Mouse (Mus musculus): Measurements from ENCODE around the gene Xirp1. TPM values are rescaled to one million over a fixed set of nuclear protein-coding genes. Genes with fewer than 3 reads are reported as not detected.
A peak's percentile ranks its signal among the peaks of the same experiment; 100 is the strongest.

The Xirp1 gene
- polyA plus RNA-seq, 1 experiment from 2014 or later, result 0.01 TPM

DNA sequence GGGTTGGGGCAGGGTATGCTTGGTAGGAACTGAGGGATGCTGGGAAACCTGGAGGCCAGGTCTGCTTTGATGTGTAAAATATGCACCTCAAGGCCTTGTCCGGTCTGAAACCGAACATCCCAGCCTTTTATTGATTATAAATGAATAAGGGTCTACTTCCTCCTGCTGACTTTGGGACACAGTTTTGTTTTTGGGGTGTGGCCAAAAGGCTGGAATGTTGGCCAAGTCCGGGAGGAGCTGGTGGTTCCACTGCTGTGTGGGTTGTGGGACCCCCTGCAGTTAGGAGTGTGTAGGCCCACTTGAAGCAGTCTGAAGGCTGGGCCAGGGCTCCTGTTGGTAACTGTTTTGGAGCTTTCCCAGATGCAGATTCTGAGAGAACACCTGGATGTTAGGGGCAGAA is 17.5 kb downstream of the Xirp1 start:
- no peak overlapping the region for H3K27ac ChIP-seq
- ATAC-seq (ENCODE audit: low read depth), result no peak
- peaks cover 4% of the 10 kb centered on the region for H3K27me3 ChIP-seq
- DNase-seq, result no peak
- H3K36me3 ChIP-seq, result no peaks in the 10 kb centered on the region; the same call in 1 of the 2 replicates
- no peak overlapping the region for H3K4me2 ChIP-seq
- H3K9me3 ChIP-seq (replicated peaks), result no peaks in the 10 kb centered on the region
- 73% methylated on average over 3 of the region's 3 CpGs for WGBS (ENCODE audit: insufficient replicate concordance)
- H3K9ac ChIP-seq, result no peak overlapping the region
- H3K4me1 ChIP-seq (replicated peaks), result peaks cover 30% of the 10 kb centered on the region
- H3K4me3 ChIP-seq (replicated peaks), result no peak overlapping the region

DNA sequence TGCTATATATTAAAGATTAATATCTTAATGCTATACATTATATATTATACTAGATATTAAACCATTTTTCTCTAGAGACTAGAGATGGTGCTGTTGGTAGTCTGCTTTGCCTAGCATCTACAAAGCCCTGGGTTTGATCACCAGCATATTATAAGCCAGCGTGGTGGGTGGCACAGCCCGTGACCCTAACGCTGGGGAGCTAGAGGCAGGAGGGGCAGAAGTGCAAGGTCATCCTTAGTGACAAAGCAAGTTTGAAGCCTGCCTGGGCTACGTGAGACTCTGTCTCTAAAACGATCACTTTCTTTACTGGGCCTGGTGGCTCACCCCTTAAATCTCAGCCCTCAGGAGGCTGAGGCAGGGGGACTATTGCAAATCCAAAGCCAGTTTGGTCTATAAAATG is 20.5 kb downstream of the Xirp1 start:
- H3K9me3 ChIP-seq (replicated peaks), result no peaks in the 10 kb centered on the region
- peak overlapping the region; percentile 68; the same call in 1 of the 2 replicates for H3K27ac ChIP-seq
- DNase-seq, result peak; percentile 45
- peaks cover 3% of the 10 kb centered on the region; the same call in 1 of the 2 replicates for H3K27me3 ChIP-seq
- no peaks in the 10 kb centered on the region; the same call in 1 of the 2 replicates for H3K36me3 ChIP-seq
- 42% methylated on average over 5 of the region's 5 CpGs for WGBS (ENCODE audit: insufficient replicate concordance)
- ATAC-seq (ENCODE audit: low read depth), result peak; percentile 60; the same call in 1 of the 2 replicates
- H3K4me3 ChIP-seq (replicated peaks), result no peak overlapping the region
- peak overlapping the region; percentile 79 for H3K4me2 ChIP-seq
- H3K9ac ChIP-seq, result 0 out of 2 replicates have a peak overlapping the region, but pooled peaks have one; percentile 59
- peaks cover 32% of the 10 kb centered on the region for H3K4me1 ChIP-seq (replicated peaks)

DNA sequence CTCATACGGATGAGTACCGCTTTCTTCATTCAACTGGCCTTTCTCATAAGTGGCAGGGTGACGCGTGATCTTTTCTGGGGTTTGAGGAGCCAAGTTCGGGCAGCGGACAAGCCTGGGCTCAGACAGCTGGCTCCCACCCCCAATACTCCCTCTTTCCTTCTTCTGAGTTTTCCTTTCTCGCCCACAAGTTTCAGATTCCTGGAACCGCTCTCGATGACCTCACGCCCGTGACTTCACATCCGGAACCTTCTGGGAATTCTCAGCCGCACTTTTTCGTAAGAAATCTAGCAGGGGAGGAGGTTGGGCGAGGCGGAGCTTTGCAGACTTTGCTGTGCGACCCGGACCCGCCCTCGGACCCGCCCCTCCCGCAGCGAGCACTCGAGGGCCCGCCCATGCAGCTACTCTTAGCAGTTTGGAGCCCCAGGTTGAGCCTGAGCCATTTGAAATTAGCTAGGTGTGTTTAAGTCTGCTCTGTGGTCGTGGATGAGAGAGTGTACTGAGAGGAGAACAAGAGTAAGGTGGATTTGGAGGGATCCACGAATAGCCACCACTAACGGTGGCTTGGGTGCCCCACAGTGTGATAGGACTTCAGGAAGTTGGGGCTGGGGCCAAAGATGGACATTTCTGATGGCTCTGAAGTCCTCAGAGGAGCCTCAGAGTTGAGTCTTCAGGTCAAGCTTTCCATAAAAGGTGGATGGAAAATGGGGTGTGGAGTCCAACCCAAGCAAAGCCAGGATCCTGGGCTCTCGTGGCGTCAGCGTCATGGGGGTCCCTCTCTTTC is 21.3 kb downstream of the Xirp1 start:
- Histone ChIP-seq H3K4me1 (replicated peaks) (peaks cover 32% of the 10 kb centered on the region), H3K36me3 (no peaks in the 10 kb centered on the region), H3K4me2 (peak overlapping the region; percentile 79), H3K4me3 (replicated peaks) (peak overlapping the region; percentile 58), H3K9me3 (replicated peaks) (no peaks in the 10 kb centered on the region), H3K9ac (peak overlapping the region; percentile 65), H3K27me3 (peaks cover 3% of the 10 kb centered on the region; the same call in 1 of the 2 replicates), H3K27ac (peak overlapping the region; percentile 68)
- DNase-seq (peak; percentile 82), ATAC-seq (ENCODE audit: low read depth) (peak; percentile 97)
- WGBS (ENCODE audit: insufficient replicate concordance), result 8% methylated on average over 31 of the region's 31 CpGs

DNA sequence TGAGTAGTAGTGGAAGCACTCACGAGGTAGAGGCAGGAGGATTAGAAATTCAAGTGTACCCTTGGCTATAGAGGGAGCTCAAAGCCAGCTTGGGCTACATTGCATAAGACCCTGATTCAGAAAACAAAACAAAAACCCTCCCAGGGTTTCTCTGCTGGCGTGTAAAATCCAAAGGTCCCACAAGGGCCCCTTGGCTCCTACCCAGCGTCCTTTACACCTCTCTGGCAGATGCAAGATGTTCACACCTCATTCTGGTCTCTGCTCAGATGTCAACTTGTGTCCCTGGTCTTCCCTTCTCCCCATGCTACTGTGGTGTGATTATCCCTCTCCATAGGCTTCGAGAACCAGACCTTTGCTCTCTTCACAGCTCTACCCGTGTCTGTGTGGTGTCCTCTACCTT is 22.6 kb downstream of the Xirp1 start:
- Histone ChIP-seq H3K36me3 (no peaks in the 10 kb centered on the region), H3K27ac (0 out of 2 replicates have a peak overlapping the region, but pooled peaks have one; percentile 8), H3K4me1 (replicated peaks) (peaks cover 32% of the 10 kb centered on the region), H3K9ac (no peak overlapping the region), H3K4me2 (no peak overlapping the region), H3K9me3 (replicated peaks) (no peaks in the 10 kb centered on the region), H3K27me3 (peaks cover 3% of the 10 kb centered on the region; the same call in 1 of the 2 replicates), H3K4me3 (replicated peaks) (no peak overlapping the region)
- DNase-seq (no peak), ATAC-seq (ENCODE audit: low read depth) (no peak)
- WGBS (ENCODE audit: insufficient replicate concordance), result 62% methylated on average over 5 of the region's 5 CpGs

DNA sequence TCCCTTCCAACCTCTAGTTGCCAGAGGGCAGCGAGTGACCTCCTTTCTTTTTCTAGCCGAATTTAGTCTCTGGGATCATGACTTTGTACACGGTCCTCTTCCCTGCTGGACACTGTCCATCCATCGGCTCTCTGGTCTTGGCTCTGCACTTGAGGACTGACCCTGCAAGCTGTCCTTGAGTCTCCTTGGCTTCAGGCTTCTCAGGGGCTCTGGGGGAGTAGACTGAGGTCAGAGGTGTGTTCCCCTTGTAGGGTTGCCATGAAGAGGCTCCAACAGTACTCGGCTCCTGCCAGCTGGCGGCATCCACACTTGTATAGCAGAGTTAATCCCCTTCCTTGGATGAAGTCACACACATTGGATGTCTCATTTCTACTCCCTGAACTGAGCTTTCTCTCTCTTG is 23.8 kb downstream of the Xirp1 start:
- Histone ChIP-seq H3K27ac (no peak overlapping the region), H3K4me1 (replicated peaks) (peaks cover 32% of the 10 kb centered on the region), H3K9ac (no peak overlapping the region), H3K27me3 (peaks cover 3% of the 10 kb centered on the region; the same call in 1 of the 2 replicates), H3K36me3 (no peaks in the 10 kb centered on the region), H3K4me2 (no peak overlapping the region), H3K4me3 (replicated peaks) (no peak overlapping the region), H3K9me3 (replicated peaks) (no peaks in the 10 kb centered on the region)
- DNase-seq (no peak), ATAC-seq (ENCODE audit: low read depth) (no peak)
- WGBS (ENCODE audit: insufficient replicate concordance), result 65% methylated on average over 6 of the region's 6 CpGs

DNA sequence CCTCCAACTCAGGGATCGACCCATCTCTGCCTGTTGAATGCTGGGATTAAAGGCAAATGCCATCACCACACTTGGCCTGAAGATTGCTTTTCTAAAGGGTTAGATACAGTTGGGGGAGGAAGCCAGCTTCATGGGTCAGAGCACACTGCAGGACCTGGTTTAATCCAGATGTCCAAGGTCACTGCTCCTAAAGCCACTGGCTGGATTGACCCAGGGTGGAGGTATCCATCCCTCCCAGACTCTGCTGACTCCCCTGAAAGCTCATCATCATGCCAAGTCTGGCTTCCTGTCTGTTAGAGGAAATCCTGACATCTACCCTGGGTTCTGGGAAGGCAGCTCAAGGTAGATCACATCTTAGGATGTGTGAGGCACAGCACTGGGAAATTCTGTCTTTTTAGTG is 24.6 kb downstream of the Xirp1 start:
- H3K4me3 ChIP-seq (replicated peaks), result no peak overlapping the region
- no peak overlapping the region for H3K9ac ChIP-seq
- no peaks in the 10 kb centered on the region for H3K36me3 ChIP-seq
- 54% methylated on average over 1 of the region's 1 CpGs for WGBS (ENCODE audit: insufficient replicate concordance)
- no peaks in the 10 kb centered on the region for H3K9me3 ChIP-seq (replicated peaks)
- H3K27ac ChIP-seq, result no peak overlapping the region
- DNase-seq, result no peak
- ATAC-seq (ENCODE audit: low read depth), result no peak
- H3K27me3 ChIP-seq, result peaks cover 3% of the 10 kb centered on the region; the same call in 1 of the 2 replicates
- no peak overlapping the region for H3K4me2 ChIP-seq
- peaks cover 32% of the 10 kb centered on the region for H3K4me1 ChIP-seq (replicated peaks)

DNA sequence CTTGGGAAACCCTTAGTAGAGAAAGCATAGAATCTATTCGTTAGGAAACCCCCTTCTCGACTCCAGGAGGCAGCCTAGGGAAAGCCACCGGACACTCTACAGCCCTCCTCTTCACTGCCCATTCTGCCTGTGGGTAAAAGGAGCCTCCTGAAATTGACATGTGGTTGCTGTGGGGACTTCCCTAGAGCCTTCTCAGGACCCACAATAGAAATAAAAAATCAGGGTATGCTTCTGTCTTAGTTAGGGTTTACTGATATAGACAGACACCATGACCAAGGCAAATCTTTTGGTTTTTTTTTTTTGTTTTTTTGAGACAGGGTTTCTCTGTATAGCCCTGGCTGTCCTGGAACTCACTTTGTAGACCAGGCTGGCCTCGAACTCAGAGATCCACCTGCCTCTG is 27.3 kb downstream of the Xirp1 start:
- WGBS (ENCODE audit: insufficient replicate concordance), result 48% methylated on average over 4 of the region's 4 CpGs
- H3K27me3 ChIP-seq, result peaks cover 3% of the 10 kb centered on the region; the same call in 1 of the 2 replicates
- no peak overlapping the region for H3K4me2 ChIP-seq
- ATAC-seq (ENCODE audit: low read depth) (no peak), DNase-seq (no peak)
- peaks cover 9% of the 10 kb centered on the region for H3K4me1 ChIP-seq (replicated peaks)
- H3K27ac ChIP-seq, result no peak overlapping the region
- no peak overlapping the region for H3K4me3 ChIP-seq (replicated peaks)
- H3K9me3 ChIP-seq (replicated peaks), result no peaks in the 10 kb centered on the region
- H3K36me3 ChIP-seq, result no peaks in the 10 kb centered on the region
- H3K9ac ChIP-seq, result no peak overlapping the region

DNA sequence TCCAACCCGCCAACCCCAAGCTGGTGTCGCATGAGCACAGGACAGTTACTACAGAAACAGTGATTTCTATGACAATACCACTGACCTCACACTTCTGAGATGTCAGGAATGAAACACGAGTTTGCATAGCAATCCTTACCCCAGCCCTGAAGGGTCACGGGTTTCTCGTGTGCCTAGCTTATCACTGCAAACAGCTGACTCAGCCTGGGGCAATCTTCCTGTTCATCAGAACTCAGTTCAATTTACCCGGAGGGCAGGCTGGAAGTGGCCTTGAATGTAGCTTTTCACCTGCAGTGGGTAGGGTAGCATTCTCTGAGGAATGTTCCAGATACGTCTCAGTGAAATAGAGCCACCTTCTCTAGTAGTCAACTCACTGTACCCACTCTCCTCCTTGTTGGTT is 29.2 kb downstream of the Xirp1 start:
- ATAC-seq (ENCODE audit: low read depth), result no peak
- 37% methylated on average over 7 of the region's 7 CpGs for WGBS (ENCODE audit: insufficient replicate concordance)

DNA sequence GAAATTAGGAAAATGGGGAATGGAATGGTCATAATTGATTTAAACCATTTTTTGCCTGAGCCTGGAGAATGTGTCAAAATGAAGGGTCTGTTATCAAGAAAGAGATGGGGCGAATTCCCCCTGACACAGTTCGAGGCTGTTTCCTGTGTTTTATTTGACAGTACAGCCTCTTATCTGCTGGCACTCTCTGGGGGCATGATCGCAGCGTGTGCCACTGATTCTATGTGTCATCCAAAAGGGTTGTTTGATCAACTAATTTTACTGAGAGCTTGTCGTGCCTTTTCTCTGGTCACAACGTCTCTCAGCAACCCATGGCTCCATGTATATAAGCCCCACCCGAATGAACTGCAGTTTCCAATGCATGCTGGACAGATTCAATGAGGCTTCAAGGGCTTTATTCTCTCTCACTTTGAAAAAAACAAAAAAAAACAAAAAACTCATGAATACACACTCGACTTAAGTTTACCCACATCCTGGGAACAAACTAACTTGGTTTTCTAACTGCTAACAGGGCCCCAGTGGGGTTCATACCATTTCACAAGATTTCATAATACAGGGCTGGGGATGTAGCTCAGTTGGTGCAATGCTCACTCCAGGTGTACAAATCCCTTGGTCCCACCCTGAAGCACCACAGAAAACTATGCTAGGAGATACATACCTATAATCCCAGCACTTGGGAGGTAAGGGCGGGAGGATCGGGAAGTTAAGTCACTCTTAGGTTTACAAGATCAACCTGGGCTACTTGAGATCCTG is 30.1 kb downstream of the Xirp1 start:
- no peak for ATAC-seq (ENCODE audit: low read depth)
- H3K27me3 ChIP-seq, result no peaks in the 10 kb centered on the region
- no peak overlapping the region for H3K27ac ChIP-seq
- H3K4me3 ChIP-seq (replicated peaks), result no peak overlapping the region
- H3K4me2 ChIP-seq, result no peak overlapping the region
- H3K4me1 ChIP-seq (replicated peaks), result no peaks in the 10 kb centered on the region
- no peaks in the 10 kb centered on the region for H3K9me3 ChIP-seq (replicated peaks)
- no peaks in the 10 kb centered on the region for H3K36me3 ChIP-seq
- no peak overlapping the region for H3K9ac ChIP-seq
- WGBS (ENCODE audit: insufficient replicate concordance), result 30% methylated on average over 10 of the region's 10 CpGs
- DNase-seq, result no peak

More for the DNA sequence above, 29.2 kb downstream of the Xirp1 start:
- no peaks in the 10 kb centered on the region for H3K4me1 ChIP-seq (replicated peaks)
- H3K9me3 ChIP-seq (replicated peaks), result no peaks in the 10 kb centered on the region
- H3K4me2 ChIP-seq, result no peak overlapping the region
- H3K36me3 ChIP-seq, result no peaks in the 10 kb centered on the region
- H3K27ac ChIP-seq, result no peak overlapping the region
- H3K4me3 ChIP-seq (replicated peaks), result no peak overlapping the region
- no peak overlapping the region for H3K9ac ChIP-seq
- no peaks in the 10 kb centered on the region for H3K27me3 ChIP-seq
- DNase-seq, result no peak

DNA sequence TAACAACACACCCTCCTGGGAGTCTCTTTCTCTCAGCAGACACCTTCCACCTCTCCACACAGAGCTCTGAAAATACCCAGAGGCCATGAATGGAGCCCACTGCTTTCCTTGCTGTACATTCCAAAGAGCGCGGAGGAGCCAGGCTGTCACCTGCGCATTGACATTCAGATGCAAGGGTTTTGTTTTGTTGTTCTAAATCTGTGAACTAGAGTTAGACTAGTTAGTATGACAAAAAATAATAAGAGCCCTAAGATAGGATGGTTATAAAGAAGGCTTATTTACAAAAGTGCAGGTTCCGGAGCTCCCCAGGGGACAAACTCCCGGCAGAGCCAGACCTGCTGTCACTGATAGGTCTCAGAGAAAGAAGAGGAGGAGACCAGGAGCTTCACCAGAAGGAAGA is 32.1 kb downstream of the Xirp1 start:
- Histone ChIP-seq H3K4me2 (no peak overlapping the region), H3K36me3 (no peaks in the 10 kb centered on the region), H3K9me3 (replicated peaks) (no peaks in the 10 kb centered on the region), H3K27me3 (no peaks in the 10 kb centered on the region), H3K4me3 (replicated peaks) (no peak overlapping the region), H3K4me1 (replicated peaks) (no peaks in the 10 kb centered on the region), H3K27ac (no peak overlapping the region), H3K9ac (no peak overlapping the region)
- no peak for DNase-seq
- WGBS (ENCODE audit: insufficient replicate concordance), result 43% methylated on average over 5 of the region's 5 CpGs
- no peak for ATAC-seq (ENCODE audit: low read depth)

- Histone ChIP-seq H3K27ac (no peak overlapping the region), H3K4me3 (replicated peaks) (no peak overlapping the region), H3K9ac (no peak overlapping the region), H3K27me3 (peaks cover 25% of the 10 kb centered on the region), H3K9me3 (replicated peaks) (no peaks in the 10 kb centered on the region), H3K4me2 (no peak overlapping the region), H3K4me1 (replicated peaks) (peaks cover 17% of the 10 kb centered on the region), H3K36me3 (no peaks in the 10 kb centered on the region)
- DNase-seq (no peak), ATAC-seq (ENCODE audit: low read depth) (no peak)
- 37% methylated on average over 7 of the region's 7 CpGs for WGBS (ENCODE audit: insufficient replicate concordance)
These were observed 35.1 kb downstream of the Xirp1 start for GRCm38 (mm10) chr9:119988304-119988703.

All from liver, embryonic 13.5 days (tissue).